ENCODE assay signal across 15 mouse cellular contexts in genomic region chr10:17677308-17677707, GRCm38 (mm10).
"Had no signal": no experiment of that assay in that cellular context is flagged by ENCODE, and none has a peak within 500 bp of the region (broad histone marks: within the 10 kb centered on the region; RNA-seq: fewer than 3 reads in every experiment).

No protein-coding gene starts in this region.

- H3K9ac ChIP-seq: intestine, embryonic 15.5 days; limb, embryonic 15.5 days; lung, embryonic 14.5 days; midbrain, embryonic 13.5 days had no signal

- ATAC-seq: intestine, embryonic 15.5 days; midbrain, embryonic 13.5 days had no signal

- H3K4me1 ChIP-seq: intestine, embryonic 15.5 days; limb, embryonic 15.5 days; midbrain, embryonic 13.5 days had no signal

- H3K4me3 ChIP-seq: intestine, embryonic 15.5 days; limb, embryonic 15.5 days; midbrain, embryonic 13.5 days had no signal

- H3K36me3 ChIP-seq: intestine, embryonic 15.5 days; limb, embryonic 15.5 days; midbrain, embryonic 13.5 days had no signal

- H3K27ac ChIP-seq: intestine, embryonic 15.5 days; limb, embryonic 15.5 days; macrophage; midbrain, embryonic 13.5 days had no signal

- H3K4me2 ChIP-seq: intestine, embryonic 15.5 days; limb, embryonic 15.5 days; lung, embryonic 14.5 days; midbrain, embryonic 13.5 days had no signal

- DNase-seq: kidney, adult 8-10 months; kidney, postnatal 25 days; layer of hippocampus, adult 9-11 months; layer of hippocampus, postnatal 36 days; lung, embryonic 14.5 days; lung, postnatal 10 days; retina, postnatal 1 day; right cerebral cortex, postnatal 4 days; spleen, adult 18-20 months; thymus, adult 2 months; thymus, postnatal 25 days had no signal

- H3K9me3 ChIP-seq: intestine, embryonic 15.5 days; limb, embryonic 15.5 days; midbrain, embryonic 13.5 days had no signal

- H3K27me3 ChIP-seq: intestine, embryonic 15.5 days; limb, embryonic 15.5 days; midbrain, embryonic 13.5 days had no signal
